Mouse (Mus musculus) layer of hippocampus, postnatal 10 days (tissue): Measurements from ENCODE around the gene Cbx6. TPM values are rescaled to one million over a fixed set of nuclear protein-coding genes. Genes with fewer than 3 reads are reported as not detected.

ENCODE experiments used
- total RNA-seq, 2 experiments: library from RNA; stranded (reverse); gene quantifications; 2 replicates each; pipeline ENCODE4 v1.2.3; 2021

The Cbx6 gene
- total RNA-seq, 2 experiments from 2014 or later = 252 to 277 TPM

Other genes starting within 250 kb of the Cbx6 start
- gene Dmc1, start 229.6 kb downstream of the Cbx6 start, total RNA-seq = 1 to 10 TPM; 1.3 to 1.7 TPM
- gene Fam227a, start 175.7 kb downstream of the Cbx6 start, total RNA-seq = 10 to 100 TPM in 1 of 2 experiments, 1 to 10 TPM in 1; 9.2 to 10.1 TPM
- gene Cby1, start 175.5 kb downstream of the Cbx6 start, total RNA-seq = 10 to 100 TPM; 55.6 to 56.6 TPM
- 100 to 1,000 TPM in 1 of 2 experiments, 10 to 100 TPM in 1; 99.9 to 107 TPM for gene Tomm22, start 163.8 kb downstream of the Cbx6 start, total RNA-seq
- gene Josd1, start 146.8 kb downstream of the Cbx6 start, total RNA-seq = 10 to 100 TPM; 36.6 to 40.5 TPM
- gene Gtpbp1, start 143.8 kb downstream of the Cbx6 start, total RNA-seq = 10 to 100 TPM; 42.5 to 46.8 TPM
- gene Sun2, start 92.2 kb downstream of the Cbx6 start, total RNA-seq = 10 to 100 TPM; 16.1 to 19.1 TPM
- 10 to 100 TPM; 31.9 to 33.4 TPM for gene Dnal4, start 56.8 kb downstream of the Cbx6 start, total RNA-seq
- gene Nptxr, start 29.9 kb downstream of the Cbx6 start, total RNA-seq = 100 to 1,000 TPM; 648 to 749 TPM
- 10 to 100 TPM; 12.5 to 13.3 TPM for gene Npcd, start 451 bp downstream of the Cbx6 start, total RNA-seq
- gene Apobec3, start 57.0 kb upstream of the Cbx6 start, total RNA-seq = 1 to 10 TPM; 6.9 to 7.0 TPM
- 1 to 10 TPM; 7.9 to 9.6 TPM for gene Cbx7, start 136.4 kb upstream of the Cbx6 start, total RNA-seq
- 10 to 100 TPM; 51.3 to 51.6 TPM for gene Pdgfb, start 180.3 kb upstream of the Cbx6 start, total RNA-seq